Comparison of ENCODE assay signal across 8 mouse cellular contexts in genomic region chr19:45675720-45676581, GRCm38 (mm10). TPM values are rescaled to one million over a fixed set of nuclear protein-coding genes. Genes with fewer than 3 reads are reported as not detected.
A peak's percentile ranks its signal among the peaks of the same experiment; 100 is the strongest.
DNase-seq lines count a peak whose midpoint lies in the region; TF ChIP-seq lines count a peak whose summit lies in the region.

No protein-coding gene starts in this region.

- TF ChIP-seq CTCF in lung, adult 2 months (IDR thresholded peaks at IDR 0.05; ENCODE audit: insufficient read depth, low read length), result no peak

- DNase-seq in lung, adult 2 months, result peak; percentile 31
- DNase-seq in lung, postnatal 4 days, result no peak
- DNase-seq in embryo, embryonic 9.5 days (ENCODE audit: extremely low spot score), result peak; percentile 71
- peak; percentile 11 to 44 for DNase-seq in heart, postnatal 36 days
- peak; percentile 3 for DNase-seq in lung, postnatal 25 days (ENCODE audit: low spot score)
- peak; percentile 17 to 70 for DNase-seq in spleen, postnatal 4 days (ENCODE audit: low spot score in 2 of 2)
- no peak for DNase-seq in gastrocnemius, postnatal 14 days
- DNase-seq in layer of hippocampus, postnatal 14 days (ENCODE audit: low spot score in 2 of 2), result no peak

- peak overlapping the region; percentile 15 for H3K4me3 ChIP-seq in lung, adult 2 months (replicated peaks; ENCODE audit: extremely low read depth, low read depth, low read length)

- WGBS in lung, adult 2 months, result 1% methylated on average over 38 of the region's 38 CpGs

- H3K4me1 ChIP-seq in lung, adult 2 months (ENCODE audit: control insufficient read depth, insufficient read depth, low read length), result peaks cover 4% of the 10 kb centered on the region; the same call in 1 of the 2 replicates

- intact Hi-C loops in heart, postnatal 36 days (cut with DNase I), result no loop called here
- intact Hi-C loops in gastrocnemius, postnatal 14 days (cut with DNase I; ENCODE audit: low total_unique reads), result no loop called here

- TF ChIP-seq POLR2A in lung, adult 2 months (IDR thresholded peaks at IDR 0.05; ENCODE audit: borderline replicate concordance, extremely low read depth, low read depth, low read length), result no peak

RNA-seq across cellular contexts. Expression of gene Fbxw4, which starts 15.8 kb away (rescaled TPM):
- polyA plus RNA-seq in lung, adult 2 months (2012; rRNA removed), result 95.0 and 99.6 TPM in 2 replicates
- 10 to 100 TPM; 28.1 to 29.4 TPM for total RNA-seq in heart, postnatal 36 days (2021)
- total RNA-seq in gastrocnemius, postnatal 14 days (2021), result 10 to 100 TPM; 18.9 to 19.8 TPM
- 10 to 100 TPM; 31.9 to 32.1 TPM for total RNA-seq in layer of hippocampus, postnatal 14 days (2021)

Comparison
In these comparisons a context has a peak if more than half of its experiments do, and no peak if none do; other contexts are left out.
1. DNase-seq: peak in lung, adult 2 months (single experiment), embryo, embryonic 9.5 days (single experiment), heart, postnatal 36 days (2 of 2), lung, postnatal 25 days (single experiment) and spleen, postnatal 4 days (2 of 2); none in lung, postnatal 4 days (0 of 2), gastrocnemius, postnatal 14 days (single experiment) and layer of hippocampus, postnatal 14 days (0 of 2).